Mouse (Mus musculus) megakaryocyte, embryonic 14.5 days (primary cell): ENCODE results near the gene Maea.

Experiments used
- FLI1 ChIP-seq: IDR thresholded peaks from 2 replicates; pipeline ENCODE4 v1.6.1; 2012; ENCODE audit warnings: low read length, inconsistent platforms, mixed read lengths
- GATA1 ChIP-seq: IDR thresholded peaks from 3 replicates; pipeline ENCODE4 v1.6.1; 2012; ENCODE audit warnings: mixed read lengths, low read length, inconsistent platforms, borderline replicate concordance

DNA sequence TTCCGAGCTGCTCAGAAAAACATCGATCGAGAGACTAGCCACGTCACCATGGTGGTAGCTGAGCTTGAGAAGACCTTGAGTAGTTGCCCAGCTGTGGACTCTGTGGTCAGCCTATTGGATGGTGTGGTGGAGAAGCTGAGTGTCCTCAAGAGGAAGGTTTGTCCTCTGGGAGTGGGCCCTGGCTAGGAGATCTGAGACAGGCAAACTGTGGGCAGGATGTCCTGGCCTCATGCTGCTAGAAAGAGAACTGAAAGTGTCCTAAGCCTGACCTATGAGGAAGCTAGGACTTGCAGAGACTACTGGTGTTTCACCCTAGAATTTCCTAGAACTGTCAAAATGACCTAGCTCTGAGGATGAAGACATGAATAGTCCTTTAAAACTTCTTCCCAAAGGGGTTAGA lies 23.2 kb downstream of the Maea start:
- no peak for TF ChIP-seq GATA1
- no peak for TF ChIP-seq FLI1
